Mouse (Mus musculus) megakaryocyte, embryonic 14.5 days (primary cell): ENCODE data around the gene Cerkl. TPM values are rescaled to one million over a fixed set of nuclear protein-coding genes. Genes with fewer than 3 reads are reported as not detected.

Experiments used
- H3K27me3 ChIP-seq: replicated peaks from 2 replicates; pipeline ENCODE3; 2012; ENCODE audit warnings: inconsistent platforms
- H3K36me3 ChIP-seq: replicated peaks from 2 replicates; pipeline ENCODE3; 2012; ENCODE audit warnings: low read length, inconsistent platforms, mixed read lengths
- H3K4me1 ChIP-seq: 2 replicates; pipeline ENCODE4 v1.6.1; 2012; ENCODE audit warnings: inconsistent platforms
- H3K4me3 ChIP-seq: replicated peaks from 2 replicates; pipeline ENCODE3; 2012; ENCODE audit warnings: moderate library complexity, mild to moderate bottlenecking, inconsistent platforms
- H3K9me3 ChIP-seq: 2 replicates; pipeline ENCODE4 v1.6.1; 2012; ENCODE audit warnings: inconsistent platforms
- FLI1 ChIP-seq: IDR thresholded peaks from 2 replicates; pipeline ENCODE4 v1.6.1; 2012; ENCODE audit warnings: low read length, inconsistent platforms, mixed read lengths
- GATA1 ChIP-seq: IDR thresholded peaks from 3 replicates; pipeline ENCODE4 v1.6.1; 2012; ENCODE audit warnings: mixed read lengths, low read length, inconsistent platforms, borderline replicate concordance
- polyA plus RNA-seq: library from polyadenylated mRNA; stranded (reverse); fragments of >175 nt; gene quantifications from 2 replicates; pipeline ENCODE4 v1.2.3, GENCODE M21; 2012; ENCODE audit warnings: low replicate concordance; ENCODE audit not compliant: insufficient read depth

Gene Cerkl
- polyA plus RNA-seq, result not detected in 2 replicates

GRCm38 (mm10) chr2:79456575-79457349, at the start of gene Cerkl, which contains the start of gene Neurod1:
Gene Cerkl (minus strand): TSS chr2:79456785.
Gene Neurod1 (minus strand): TSS chr2:79456751.
- no peak for TF ChIP-seq FLI1
- TF ChIP-seq GATA1, result no peak
- Histone ChIP-seq H3K4me1 (peaks cover 27% of the 10 kb centered on the region), H3K36me3 (no peaks in the 10 kb centered on the region), H3K4me3 (peak within 1 kb of the TSS; percentile 80), H3K9me3 (peaks cover 17% of the 10 kb centered on the region; the same call in 1 of the 2 replicates), H3K27me3 (peaks cover 68% of the 10 kb centered on the region)

GRCm38 (mm10) chr2:79498990-79499755, 42.6 kb upstream of the Cerkl start:
- H3K4me3 ChIP-seq, result no peak overlapping the region
- H3K27me3 ChIP-seq, result peaks cover 13% of the 10 kb centered on the region
- 0 out of 2 replicates have a peak, but pooled peaks cover 3% of the 10 kb centered on the region for H3K4me1 ChIP-seq
- no peaks in the 10 kb centered on the region for H3K9me3 ChIP-seq
- TF ChIP-seq GATA1 (no peak), FLI1 (no peak)
- H3K36me3 ChIP-seq, result no peaks in the 10 kb centered on the region

- no peaks in the 10 kb centered on the region for H3K36me3 ChIP-seq
- no peaks in the 10 kb centered on the region for H3K27me3 ChIP-seq
- no peaks in the 10 kb centered on the region for H3K9me3 ChIP-seq
- no peaks in the 10 kb centered on the region for H3K4me1 ChIP-seq
- TF ChIP-seq GATA1, result no peak
- TF ChIP-seq FLI1, result no peak
- H3K4me3 ChIP-seq, result no peak overlapping the region
Observed at GRCm38 (mm10) chr2:79485127-79485526, 28.5 kb upstream of the Cerkl start.

- no peak for TF ChIP-seq FLI1
- TF ChIP-seq GATA1, result no peak
- no peaks in the 10 kb centered on the region for H3K27me3 ChIP-seq
- no peaks in the 10 kb centered on the region for H3K36me3 ChIP-seq
- H3K4me1 ChIP-seq, result no peaks in the 10 kb centered on the region
- H3K9me3 ChIP-seq, result no peaks in the 10 kb centered on the region
- no peak overlapping the region for H3K4me3 ChIP-seq
Observed at GRCm38 (mm10) chr2:79482511-79482910, 25.9 kb upstream of the Cerkl start.

- Histone ChIP-seq H3K4me1 (peaks cover 6% of the 10 kb centered on the region; the same call in 1 of the 2 replicates), H3K4me3 (no peak overlapping the region), H3K27me3 (peaks cover 35% of the 10 kb centered on the region), H3K36me3 (no peaks in the 10 kb centered on the region), H3K9me3 (peaks cover 15% of the 10 kb centered on the region; the same call in 1 of the 2 replicates)
- TF ChIP-seq GATA1 (no peak), FLI1 (no peak)
Observed at GRCm38 (mm10) chr2:79462411-79462810, 5.8 kb upstream of the Cerkl start.

GRCm38 (mm10) chr2:79461861-79462260, 5.3 kb upstream of the Cerkl start:
- Histone ChIP-seq H3K4me3 (no peak overlapping the region), H3K9me3 (peaks cover 15% of the 10 kb centered on the region; the same call in 1 of the 2 replicates), H3K4me1 (peaks cover 8% of the 10 kb centered on the region), H3K27me3 (peaks cover 40% of the 10 kb centered on the region), H3K36me3 (no peaks in the 10 kb centered on the region)
- TF ChIP-seq GATA1, result no peak
- no peak for TF ChIP-seq FLI1

GRCm38 (mm10) chr2:79460586-79460985, 4.0 kb upstream of the Cerkl start:
- no peak for TF ChIP-seq GATA1
- no peak for TF ChIP-seq FLI1
- H3K4me3 ChIP-seq, result no peak overlapping the region
- no peaks in the 10 kb centered on the region for H3K36me3 ChIP-seq
- H3K27me3 ChIP-seq, result peaks cover 52% of the 10 kb centered on the region
- H3K4me1 ChIP-seq, result peaks cover 13% of the 10 kb centered on the region
- peaks cover 15% of the 10 kb centered on the region; the same call in 1 of the 2 replicates for H3K9me3 ChIP-seq

- peaks cover 57% of the 10 kb centered on the region for H3K27me3 ChIP-seq
- no peaks in the 10 kb centered on the region for H3K36me3 ChIP-seq
- TF ChIP-seq GATA1, result no peak
- TF ChIP-seq FLI1, result no peak
- H3K9me3 ChIP-seq, result peaks cover 16% of the 10 kb centered on the region; the same call in 1 of the 2 replicates
- no peak overlapping the region for H3K4me3 ChIP-seq
- H3K4me1 ChIP-seq, result peaks cover 13% of the 10 kb centered on the region
Observed at GRCm38 (mm10) chr2:79460107-79460506, 3.5 kb upstream of the Cerkl start.

- H3K4me3 ChIP-seq, result no peak overlapping the region
- H3K4me1 ChIP-seq, result peaks cover 19% of the 10 kb centered on the region
- H3K9me3 ChIP-seq, result peaks cover 17% of the 10 kb centered on the region; the same call in 1 of the 2 replicates
- peaks cover 64% of the 10 kb centered on the region for H3K27me3 ChIP-seq
- TF ChIP-seq FLI1, result no peak
- no peak for TF ChIP-seq GATA1
- no peaks in the 10 kb centered on the region for H3K36me3 ChIP-seq
Observed at GRCm38 (mm10) chr2:79459061-79460045, 2.8 kb upstream of the Cerkl start.
